ENCODE assay signal across 20 mouse cellular contexts in genomic region chr3:51841177-51841576, GRCm38 (mm10).
DNase-seq lines count a peak whose midpoint lies in the region; ATAC-seq lines count a peak whose summit lies in the region.
"Had no signal": no experiment of that assay in that cellular context is flagged by ENCODE, and none has a peak within 500 bp of the region (broad histone marks: within the 10 kb centered on the region; RNA-seq: fewer than 3 reads in every experiment).

No protein-coding gene starts in this region.

- H3K4me1 ChIP-seq in forebrain, embryonic 12.5 days: peaks cover 12% of the 10 kb centered on the region
- peaks cover 8% of the 10 kb centered on the region for H3K4me1 ChIP-seq in forebrain, embryonic 16.5 days (replicated peaks; ENCODE audit: control insufficient read depth, insufficient read depth, low read length)
- H3K4me1 ChIP-seq in midbrain, embryonic 13.5 days (replicated peaks): peaks cover 13% of the 10 kb centered on the region
- 0 out of 2 replicates have a peak, but pooled peaks cover 3% of the 10 kb centered on the region for H3K4me1 ChIP-seq in midbrain, embryonic 14.5 days (ENCODE audit: control insufficient read depth, insufficient read depth, low read length)
- peaks cover 9% of the 10 kb centered on the region for H3K4me1 ChIP-seq in hindbrain, embryonic 16.5 days (ENCODE audit: control insufficient read depth, insufficient read depth, low read depth, low read length)

- DNase-seq in midbrain, embryonic 14.5 days: no peak
- DNase-seq in ovary, postnatal 36 days (ENCODE audit: low spot score): no peak
- no peak for DNase-seq in spleen, postnatal 14 days (ENCODE audit: low spot score in 2 of 2)
- DNase-seq: adrenal gland, adult 2 months; cerebellum, adult 11 months; cerebellum, postnatal 36 days; heart, adult 11 months; heart, postnatal 36 days had no signal

- H3K4me3 ChIP-seq in forebrain, embryonic 12.5 days (replicated peaks): no peak overlapping the region
- H3K4me3 ChIP-seq in forebrain, embryonic 16.5 days (replicated peaks; ENCODE audit: low read length): no peak overlapping the region
- no peak overlapping the region for H3K4me3 ChIP-seq in midbrain, embryonic 13.5 days (replicated peaks)
- no peak overlapping the region for H3K4me3 ChIP-seq in midbrain, embryonic 14.5 days (replicated peaks; ENCODE audit: low read depth, low read length)
- no peak overlapping the region for H3K4me3 ChIP-seq in hindbrain, embryonic 16.5 days (ENCODE audit: low read length)
- H3K4me3 ChIP-seq: heart, embryonic 13.5 days; layer of hippocampus, adult 2 months; limb, embryonic 13.5 days had no signal

- peak overlapping the region; percentile 36; the same call in 1 of the 2 replicates for H3K27ac ChIP-seq in forebrain, embryonic 12.5 days
- no peak overlapping the region for H3K27ac ChIP-seq in forebrain, embryonic 16.5 days (ENCODE audit: low read length)
- no peak overlapping the region for H3K27ac ChIP-seq in midbrain, embryonic 13.5 days
- H3K27ac ChIP-seq in midbrain, embryonic 14.5 days (replicated peaks; ENCODE audit: low read depth, low read length): no peak overlapping the region
- H3K27ac ChIP-seq in hindbrain, embryonic 16.5 days (ENCODE audit: low read depth, low read length): no peak overlapping the region
- H3K27ac ChIP-seq: heart, embryonic 13.5 days; kidney, postnatal 0 days; layer of hippocampus, adult 2 months; limb, embryonic 13.5 days; liver, embryonic 14.5 days had no signal

- no peaks in the 10 kb centered on the region for H3K9me3 ChIP-seq in forebrain, embryonic 12.5 days
- H3K9me3 ChIP-seq in forebrain, embryonic 16.5 days (ENCODE audit: control insufficient read depth, low read length): no peaks in the 10 kb centered on the region
- H3K9me3 ChIP-seq in midbrain, embryonic 13.5 days: no peaks in the 10 kb centered on the region
- H3K9me3 ChIP-seq in midbrain, embryonic 14.5 days (ENCODE audit: control insufficient read depth, low read length): no peaks in the 10 kb centered on the region
- H3K9me3 ChIP-seq in hindbrain, embryonic 16.5 days (ENCODE audit: control insufficient read depth, low read length): no peaks in the 10 kb centered on the region
- H3K9me3 ChIP-seq: heart, embryonic 13.5 days; limb, embryonic 13.5 days had no signal

- no peaks in the 10 kb centered on the region for H3K27me3 ChIP-seq in forebrain, embryonic 12.5 days
- H3K27me3 ChIP-seq in forebrain, embryonic 16.5 days (replicated peaks; ENCODE audit: control insufficient read depth, insufficient read depth, low read length): no peaks in the 10 kb centered on the region
- no peaks in the 10 kb centered on the region for H3K27me3 ChIP-seq in midbrain, embryonic 13.5 days
- H3K27me3 ChIP-seq in midbrain, embryonic 14.5 days (ENCODE audit: control insufficient read depth, insufficient read depth, low read length): no peaks in the 10 kb centered on the region
- no peaks in the 10 kb centered on the region for H3K27me3 ChIP-seq in hindbrain, embryonic 16.5 days (replicated peaks; ENCODE audit: control insufficient read depth, insufficient read depth, low read length)
- H3K27me3 ChIP-seq: CH12.LX; heart, embryonic 13.5 days; limb, embryonic 13.5 days had no signal

- H3K36me3 ChIP-seq in forebrain, embryonic 12.5 days (replicated peaks): no peaks in the 10 kb centered on the region
- H3K36me3 ChIP-seq in forebrain, embryonic 16.5 days (ENCODE audit: control insufficient read depth, insufficient read depth): no peaks in the 10 kb centered on the region
- H3K36me3 ChIP-seq in midbrain, embryonic 13.5 days: no peaks in the 10 kb centered on the region
- no peaks in the 10 kb centered on the region for H3K36me3 ChIP-seq in midbrain, embryonic 14.5 days (ENCODE audit: control insufficient read depth, insufficient read depth, low read length)
- no peaks in the 10 kb centered on the region for H3K36me3 ChIP-seq in hindbrain, embryonic 16.5 days (ENCODE audit: control insufficient read depth, insufficient read depth, low read length)
- H3K36me3 ChIP-seq: heart, embryonic 13.5 days; limb, embryonic 13.5 days had no signal

- H3K9ac ChIP-seq in forebrain, embryonic 12.5 days: no peak overlapping the region
- H3K9ac ChIP-seq in forebrain, embryonic 16.5 days (replicated peaks; ENCODE audit: low read depth, low read length): no peak overlapping the region
- no peak overlapping the region for H3K9ac ChIP-seq in midbrain, embryonic 13.5 days (replicated peaks)
- H3K9ac ChIP-seq in midbrain, embryonic 14.5 days (replicated peaks; ENCODE audit: low read length): no peak overlapping the region
- H3K9ac ChIP-seq in hindbrain, embryonic 16.5 days (ENCODE audit: low read depth, low read length): no peak overlapping the region
- H3K9ac ChIP-seq: heart, embryonic 13.5 days; limb, embryonic 13.5 days; liver, embryonic 14.5 days had no signal

- no peak overlapping the region for H3K4me2 ChIP-seq in forebrain, embryonic 12.5 days
- no peak overlapping the region for H3K4me2 ChIP-seq in forebrain, embryonic 16.5 days (ENCODE audit: low read length)
- no peak overlapping the region for H3K4me2 ChIP-seq in midbrain, embryonic 13.5 days (replicated peaks)
- no peak overlapping the region for H3K4me2 ChIP-seq in midbrain, embryonic 14.5 days (ENCODE audit: low read length)
- H3K4me2 ChIP-seq in hindbrain, embryonic 16.5 days (ENCODE audit: low read length): no peak overlapping the region
- H3K4me2 ChIP-seq: heart, embryonic 13.5 days; limb, embryonic 13.5 days had no signal

- peak; percentile 79 for ATAC-seq in forebrain, embryonic 12.5 days (ENCODE audit: low FRiP score)
- no peak for ATAC-seq in forebrain, embryonic 16.5 days
- ATAC-seq in midbrain, embryonic 13.5 days: peak; percentile 77
- no peak for ATAC-seq in midbrain, embryonic 14.5 days (ENCODE audit: low FRiP score, low TSS enrichment)
- ATAC-seq in hindbrain, embryonic 16.5 days: peak; percentile 69
- no peak for ATAC-seq in megakaryocyte-erythroid progenitor cell, adult 5-6 weeks (replicated peaks; ENCODE audit: low FRiP score, low TSS enrichment, poor library complexity, severe bottlenecking)
- ATAC-seq: intestine, embryonic 16.5 days had no signal

- 55% methylated on average over 6 of the region's 6 CpGs for WGBS in forebrain, embryonic 12.5 days
- 45% methylated on average over 6 of the region's 6 CpGs for WGBS in forebrain, embryonic 16.5 days
- 77% methylated on average over 6 of the region's 6 CpGs for WGBS in midbrain, embryonic 13.5 days
- 73% methylated on average over 6 of the region's 6 CpGs for WGBS in midbrain, embryonic 14.5 days
- 60% methylated on average over 6 of the region's 6 CpGs for WGBS in hindbrain, embryonic 16.5 days

Comparison
In these comparisons a context has a peak if more than half of its experiments do, and no peak if none do; other contexts are left out.
1. ATAC-seq: peak in forebrain, embryonic 12.5 days (single experiment), midbrain, embryonic 13.5 days (single experiment) and hindbrain, embryonic 16.5 days (single experiment); none in forebrain, embryonic 16.5 days (single experiment), midbrain, embryonic 14.5 days (single experiment) and megakaryocyte-erythroid progenitor cell, adult 5-6 weeks (single experiment).